Mouse (Mus musculus) neural tube, embryonic 11.5 days (tissue): ENCODE data around the gene Gm44596. TPM values are rescaled to one million over a fixed set of nuclear protein-coding genes. Genes with fewer than 3 reads are reported as not detected.

Source experiments
- ATAC-seq: fragments of 200-750 bp; cut with Nextera tagmentation; 2 replicates; pipeline ENCODE4 v1.8.0; 2017; ENCODE audit warnings: moderate number of reproducible peaks, mild to moderate bottlenecking, moderate TSS enrichment, moderate library complexity; ENCODE audit not compliant: insufficient read depth, low FRiP score, low TSS enrichment
- DNase-seq: peaks from one replicate; pipeline ENCODE4 v3.0.0-alpha.2; 2015; ENCODE audit warnings: low spot score
- H3K27ac ChIP-seq: fragments of 300-500 bp; sonication (generic); 2 replicates; pipeline ENCODE4 v1.5.1; 2014; ENCODE audit warnings: low read depth, mild to moderate bottlenecking, low read length
- H3K27me3 ChIP-seq: fragments of 300-500 bp; sonication (generic); 2 replicates; pipeline ENCODE4 v1.6.1; 2014; ENCODE audit warnings: mild to moderate bottlenecking, low read length, mixed read lengths; ENCODE audit not compliant: control insufficient read depth, insufficient read depth
- H3K36me3 ChIP-seq: fragments of 300-500 bp; sonication (generic); 2 replicates; pipeline ENCODE4 v1.6.1; 2014; ENCODE audit warnings: mild to moderate bottlenecking, low read length, moderate library complexity, mixed read lengths; ENCODE audit not compliant: control insufficient read depth, insufficient read depth
- H3K4me1 ChIP-seq: fragments of 300-500 bp; sonication (generic); 2 replicates; pipeline ENCODE4 v1.6.1; 2014; ENCODE audit warnings: low read length, mixed read lengths; ENCODE audit not compliant: control insufficient read depth, insufficient read depth
- H3K4me2 ChIP-seq: fragments of 300-500 bp; sonication (generic); 2 replicates; pipeline ENCODE4 v1.6.1; 2014; ENCODE audit warnings: low read depth, mild to moderate bottlenecking, moderate library complexity
- H3K4me3 ChIP-seq: fragments of 300-500 bp; sonication (generic); 2 replicates; pipeline ENCODE4 v1.5.1; 2014; ENCODE audit warnings: low read depth, low read length
- H3K9ac ChIP-seq: fragments of 300-500 bp; sonication (generic); 2 replicates; pipeline ENCODE4 v1.6.1; 2014; ENCODE audit warnings: mild to moderate bottlenecking, low read length
- H3K9me3 ChIP-seq: fragments of 300-500 bp; sonication (generic); 2 replicates; pipeline ENCODE4 v1.6.1; 2016; ENCODE audit warnings: low read length; ENCODE audit not compliant: control insufficient read depth
- WGBS: fragments of 180-500 bp; shearing (Covaris S2); extraction: QIAGEN DNeasy Blood & Tissue Kit; methylation state at CpG from one replicate; pipeline ENCODE4 v1.1.7; 2014; 5-methylcytosine and 5-hydroxymethylcytosine counted together
- polyA plus RNA-seq: library from polyadenylated mRNA; unstranded; fragments of >200 nt; fragmentation: Nextera tagmentation; extraction: Ambion mirVana; gene quantifications from 2 replicates; pipeline ENCODE4 v1.2.1, GENCODE M21; 2014

The Gm44596 gene
- polyA plus RNA-seq, 1 experiment from 2014 or later: not detected

DNA sequence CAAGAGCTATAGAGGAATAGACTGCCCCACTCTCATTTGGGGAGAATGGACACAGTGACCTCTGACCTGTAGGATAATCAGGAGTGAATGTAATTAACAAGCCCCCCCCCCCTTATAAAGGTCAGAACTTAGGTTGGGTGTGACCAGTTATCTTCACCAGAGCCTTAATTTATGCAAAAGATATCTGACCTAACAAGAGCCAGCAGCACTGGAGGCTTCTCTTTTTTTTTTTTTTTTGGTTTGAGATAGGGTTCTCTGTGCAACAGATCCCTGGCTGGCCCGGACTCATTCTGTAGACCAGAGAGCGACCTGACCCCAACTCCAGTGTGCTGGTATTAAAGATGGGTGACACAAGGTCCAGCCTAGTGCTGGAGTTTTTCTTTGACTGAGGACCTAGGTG lies 54.0 kb downstream of the Gm44596 start:
- Histone ChIP-seq H3K4me1 (no peaks in the 10 kb centered on the region), H3K9ac (no peak overlapping the region), H3K9me3 (no peaks in the 10 kb centered on the region), H3K4me3 (no peak overlapping the region), H3K27me3 (no peaks in the 10 kb centered on the region), H3K27ac (no peak overlapping the region), H3K36me3 (peaks cover 31% of the 10 kb centered on the region), H3K4me2 (no peak overlapping the region)
- 98% methylated on average over 2 of the region's 2 CpGs for WGBS
- DNase-seq: no peak
- no peak for ATAC-seq

DNA sequence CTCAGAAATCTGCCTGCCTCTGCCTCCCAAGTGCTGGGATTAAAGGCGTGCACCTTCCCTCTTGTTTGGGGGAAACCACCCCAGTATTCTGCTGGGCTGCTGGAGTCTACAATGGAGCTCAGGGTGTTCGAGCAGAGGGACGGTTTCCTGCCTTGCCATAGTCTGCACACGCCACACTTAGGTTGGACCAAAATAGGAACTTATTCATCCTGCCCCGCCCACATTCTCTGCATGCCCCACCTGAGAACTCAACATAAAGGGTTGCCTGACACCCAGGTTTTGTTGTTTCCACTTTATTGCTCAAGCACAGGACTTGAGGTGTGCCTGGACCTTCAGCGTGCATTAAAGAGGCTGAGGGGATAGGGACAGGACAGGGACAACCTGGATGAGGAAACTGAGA lies 54.5 kb downstream of the Gm44596 start:
- H3K4me1 ChIP-seq: no peaks in the 10 kb centered on the region
- H3K4me2 ChIP-seq: no peak overlapping the region
- DNase-seq (no peak), ATAC-seq (no peak)
- no peaks in the 10 kb centered on the region for H3K9me3 ChIP-seq
- H3K9ac ChIP-seq: no peak overlapping the region
- H3K4me3 ChIP-seq: no peak overlapping the region
- H3K27ac ChIP-seq: no peak overlapping the region
- peaks cover 32% of the 10 kb centered on the region for H3K36me3 ChIP-seq
- H3K27me3 ChIP-seq: no peaks in the 10 kb centered on the region
- WGBS: 90% methylated on average over 6 of the region's 6 CpGs

DNA sequence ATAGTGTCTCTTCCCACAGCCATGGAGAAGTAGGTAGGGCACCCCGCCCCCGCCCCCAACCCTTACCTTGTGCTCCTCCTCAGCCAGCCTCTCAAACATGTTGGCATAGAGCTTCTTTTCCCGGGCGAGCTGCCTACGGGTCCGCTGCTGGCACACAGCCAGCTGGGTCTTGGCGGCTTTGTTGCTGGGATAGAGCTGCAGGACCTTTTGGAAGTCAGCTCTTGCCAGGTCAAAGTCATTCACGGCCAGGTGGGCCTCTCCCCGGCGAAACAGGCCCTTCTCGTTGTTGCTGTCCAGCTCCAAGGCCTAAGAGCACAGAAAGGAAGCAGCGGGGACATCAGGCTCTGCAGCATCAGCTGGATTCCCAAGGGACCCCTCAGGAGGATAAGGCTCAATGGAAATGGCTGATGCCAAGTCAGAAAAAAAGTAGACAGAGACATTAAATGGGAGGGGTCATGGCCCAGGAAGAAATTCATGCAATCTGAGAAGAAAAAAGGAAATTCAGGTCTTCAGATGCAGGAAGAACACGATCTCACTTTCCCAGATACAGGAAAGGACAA lies 57.1 kb downstream of the Gm44596 start:
- H3K27me3 ChIP-seq: no peaks in the 10 kb centered on the region
- WGBS: 91% methylated on average over 13 of the region's 13 CpGs
- H3K9me3 ChIP-seq: no peaks in the 10 kb centered on the region
- no peak overlapping the region for H3K27ac ChIP-seq
- H3K9ac ChIP-seq: no peak overlapping the region
- no peak overlapping the region for H3K4me2 ChIP-seq
- H3K36me3 ChIP-seq: peaks cover 41% of the 10 kb centered on the region
- no peak overlapping the region for H3K4me3 ChIP-seq
- ATAC-seq (no peak), DNase-seq (no peak)
- peaks cover 8% of the 10 kb centered on the region; the same call in 1 of the 2 replicates for H3K4me1 ChIP-seq

DNA sequence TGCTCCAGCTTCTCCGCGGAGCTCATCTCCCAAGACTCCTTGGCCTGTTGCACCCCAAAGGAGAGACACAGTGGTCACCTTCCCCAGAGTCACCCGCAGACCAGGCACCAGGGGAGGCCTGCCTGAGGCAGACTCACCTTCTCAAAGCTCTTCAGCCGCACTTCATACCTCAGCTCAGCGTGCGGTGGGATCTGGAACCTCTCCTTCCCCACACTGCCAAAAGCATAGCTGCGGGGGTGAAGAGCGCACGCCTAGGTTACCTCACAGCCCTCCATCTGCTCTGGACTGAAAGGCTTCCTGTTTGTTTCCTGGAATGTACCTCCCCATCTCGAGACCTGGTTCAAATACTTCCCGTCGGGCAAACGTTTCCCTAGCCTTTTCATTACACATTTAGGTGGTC lies 58.3 kb downstream of the Gm44596 start:
- ATAC-seq (no peak), DNase-seq (no peak)
- WGBS: 95% methylated on average over 13 of the region's 13 CpGs
- Histone ChIP-seq H3K9ac (no peak overlapping the region), H3K4me3 (no peak overlapping the region), H3K9me3 (no peaks in the 10 kb centered on the region), H3K36me3 (peaks cover 41% of the 10 kb centered on the region), H3K4me2 (no peak overlapping the region), H3K27ac (no peak overlapping the region), H3K4me1 (peaks cover 8% of the 10 kb centered on the region; the same call in 1 of the 2 replicates), H3K27me3 (no peaks in the 10 kb centered on the region)

DNA sequence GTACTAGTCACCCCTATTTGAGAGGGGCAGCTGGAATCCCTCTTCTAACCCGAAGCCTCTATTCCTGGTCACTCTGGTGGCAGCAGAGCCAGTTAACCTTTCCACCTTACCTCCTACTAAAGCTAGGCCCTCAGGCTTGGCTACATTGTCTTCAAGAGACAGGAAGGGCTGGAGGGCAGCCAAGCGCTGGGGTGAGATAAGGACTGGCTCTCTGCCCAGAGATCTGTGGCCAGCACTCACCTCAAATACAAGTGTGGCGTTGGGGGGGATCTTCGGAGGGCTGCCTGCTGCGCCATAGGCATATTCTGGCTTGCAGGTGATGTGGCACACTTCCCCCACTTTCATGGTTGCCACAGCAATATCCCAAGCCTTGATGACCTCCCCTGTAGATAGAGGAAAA lies 60.2 kb downstream of the Gm44596 start:
- no peak overlapping the region for H3K4me3 ChIP-seq
- H3K9ac ChIP-seq: no peak overlapping the region
- no peak overlapping the region for H3K4me2 ChIP-seq
- H3K9me3 ChIP-seq: no peaks in the 10 kb centered on the region
- no peaks in the 10 kb centered on the region for H3K27me3 ChIP-seq
- H3K27ac ChIP-seq: no peak overlapping the region
- DNase-seq: no peak
- H3K36me3 ChIP-seq: peaks cover 34% of the 10 kb centered on the region
- no peak for ATAC-seq
- 91% methylated on average over 5 of the region's 5 CpGs for WGBS
- peaks cover 10% of the 10 kb centered on the region; the same call in 1 of the 2 replicates for H3K4me1 ChIP-seq

DNA sequence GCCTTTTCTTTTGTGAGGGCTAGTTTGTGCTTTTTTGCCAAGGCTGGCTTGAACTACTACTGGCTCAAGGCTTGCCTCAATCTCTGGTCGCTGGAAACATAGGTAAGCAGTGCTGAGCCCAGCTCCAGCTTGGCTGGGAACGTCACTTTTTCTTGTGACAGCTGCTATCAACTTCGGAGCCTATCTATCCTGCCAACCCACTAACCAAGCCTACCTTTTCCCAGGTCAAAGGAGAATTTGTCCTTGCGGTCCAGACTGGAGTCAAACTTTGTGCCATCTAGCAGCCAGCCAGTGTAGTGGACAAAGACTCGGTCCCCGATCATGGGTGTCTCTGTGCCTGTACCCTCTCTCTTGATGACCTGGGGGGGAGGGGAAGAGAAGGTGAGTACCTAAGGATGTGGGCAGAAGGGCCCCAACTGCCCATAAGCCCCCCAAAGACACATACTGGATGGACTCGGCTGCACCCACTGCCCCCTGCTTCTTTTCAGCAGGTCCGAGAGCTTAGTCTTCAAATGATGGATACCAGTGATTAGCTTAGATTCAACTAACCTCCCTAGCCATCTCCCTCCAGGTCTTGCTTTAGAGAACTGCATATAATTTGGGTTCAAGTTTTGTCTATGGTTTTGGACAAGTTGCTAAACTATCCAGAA lies 61.2 kb downstream of the Gm44596 start:
- H3K4me1 ChIP-seq: peaks cover 10% of the 10 kb centered on the region; the same call in 1 of the 2 replicates
- ATAC-seq (no peak), DNase-seq (no peak)
- no peak overlapping the region for H3K27ac ChIP-seq
- H3K9ac ChIP-seq: 0 out of 2 replicates have a peak overlapping the region, but pooled peaks have one; percentile 1
- no peaks in the 10 kb centered on the region for H3K27me3 ChIP-seq
- WGBS: 93% methylated on average over 8 of the region's 8 CpGs
- no peaks in the 10 kb centered on the region for H3K9me3 ChIP-seq
- H3K4me3 ChIP-seq: peak overlapping the region; percentile 97
- peaks cover 28% of the 10 kb centered on the region for H3K36me3 ChIP-seq
- peak overlapping the region; percentile 69 for H3K4me2 ChIP-seq

DNA sequence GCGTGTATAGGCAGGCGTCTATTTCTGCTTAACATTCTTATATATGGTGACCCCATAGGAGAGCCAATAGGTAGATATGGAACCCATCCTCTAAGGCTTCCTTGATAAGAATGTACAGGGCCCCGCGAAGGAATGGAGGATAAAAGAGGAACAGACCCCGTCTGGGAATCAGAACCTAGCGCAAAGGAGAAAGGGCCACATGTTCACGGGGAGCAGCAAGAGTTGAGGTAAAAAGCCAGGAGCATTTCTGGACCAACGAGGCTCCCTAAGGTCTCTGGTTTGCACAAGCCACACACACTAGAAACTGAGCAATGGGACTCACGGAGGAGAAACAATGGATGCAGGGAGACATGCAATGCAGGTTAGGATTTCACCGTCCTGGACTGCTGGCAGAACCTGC lies 62.0 kb downstream of the Gm44596 start:
- ATAC-seq: no peak
- Histone ChIP-seq H3K9ac (peak overlapping the region; percentile 98), H3K36me3 (peaks cover 21% of the 10 kb centered on the region), H3K4me1 (peaks cover 10% of the 10 kb centered on the region; the same call in 1 of the 2 replicates), H3K9me3 (no peaks in the 10 kb centered on the region), H3K27ac (no peak overlapping the region), H3K4me3 (peak overlapping the region; percentile 97), H3K4me2 (peak overlapping the region; percentile 69), H3K27me3 (no peaks in the 10 kb centered on the region)
- DNase-seq: no peak
- WGBS: 7% methylated on average over 10 of the region's 10 CpGs

DNA sequence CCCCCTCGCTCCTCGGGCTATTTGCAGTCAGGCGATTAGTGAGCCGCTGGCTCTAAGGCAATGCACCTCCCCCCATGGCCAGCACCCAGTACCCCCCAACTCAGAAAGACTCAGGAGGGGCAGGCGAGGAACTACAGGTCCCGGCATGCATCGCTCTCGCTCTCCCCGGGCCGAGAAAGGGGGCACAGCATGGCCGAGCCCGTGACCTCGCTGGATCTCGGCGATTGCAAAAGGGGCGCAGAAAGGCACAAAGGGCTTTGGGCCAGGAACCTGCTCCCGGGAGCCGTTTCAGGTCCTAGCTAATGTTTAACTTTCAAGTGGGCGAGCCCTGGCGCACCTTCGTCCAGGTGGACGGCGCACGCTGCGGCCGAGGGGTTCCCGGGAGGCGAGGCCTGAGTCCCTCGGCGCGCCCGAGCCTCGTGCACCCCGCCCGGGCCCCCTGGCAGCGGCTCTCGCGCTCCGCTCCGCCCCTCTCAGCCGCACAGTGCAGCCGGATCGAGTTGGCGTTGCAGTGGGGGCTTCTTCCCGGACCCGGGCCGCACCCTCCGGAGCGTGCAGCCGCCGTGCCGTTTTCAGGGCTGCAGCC lies 62.5 kb downstream of the Gm44596 start:
- Histone ChIP-seq H3K27ac (peak overlapping the region; percentile 85), H3K4me3 (peak overlapping the region; percentile 97), H3K27me3 (no peaks in the 10 kb centered on the region), H3K4me2 (peak overlapping the region; percentile 69), H3K4me1 (peaks cover 10% of the 10 kb centered on the region; the same call in 1 of the 2 replicates), H3K36me3 (peaks cover 18% of the 10 kb centered on the region), H3K9ac (peak overlapping the region; percentile 98), H3K9me3 (no peaks in the 10 kb centered on the region)
- peak; percentile 78 for DNase-seq
- under 1% methylated on average over 38 of the region's 52 CpGs for WGBS
- peak; percentile 76 for ATAC-seq
